Mouse (Mus musculus): ENCODE measurements around the gene Mcmbp. TPM values are rescaled to one million over a fixed set of nuclear protein-coding genes. Genes with fewer than 3 reads are reported as not detected.

Gene Mcmbp
- total and polyA plus RNA-seq, 3 experiments: 44.6 to 91.1 TPM; not detected in 1

GRCm38 (mm10) chr7:128744684-128745485 is 4.6 kb upstream of the Mcmbp start, which contains the start of gene Sec23ip (continued):
- peak; percentile 62; the same call in 1 of the 2 replicates for TF ChIP-seq MYC (IDR thresholded peaks at IDR 0.05; ENCODE audit: low read depth, low read length)
- no peak for TF ChIP-seq BHLHE40 (IDR thresholded peaks at IDR 0.05; ENCODE audit: borderline replicate concordance, low read depth, low read length)
- TF ChIP-seq POLR2A (IDR thresholded peaks at IDR 0.05; ENCODE audit: control insufficient read depth in 1 of 2, insufficient read depth in 1 of 2, low read depth in 1 of 2, low read length in 2 of 2, poor library complexity in 1 of 2): peak; percentile 93 to 99
- TF ChIP-seq NELFE (IDR thresholded peaks at IDR 0.05; ENCODE audit: low read depth, low read length): peak; percentile 100
- TF ChIP-seq CHD2 (IDR thresholded peaks at IDR 0.05; ENCODE audit: low read length): peak; percentile 100
- TF ChIP-seq KAT2A (conservative IDR thresholded peaks at IDR 0.05; ENCODE audit: low read depth, low read length): peak; percentile 95
- no peak for TF ChIP-seq E2F4 (IDR thresholded peaks at IDR 0.05; ENCODE audit: borderline replicate concordance, low read depth, low read length)
- TF ChIP-seq CHD1 (IDR thresholded peaks at IDR 0.05; ENCODE audit: low read depth, low read length): no peak
- TF ChIP-seq CTCF (IDR thresholded peaks at IDR 0.05 in 2 of 3, conservative IDR thresholded peaks at IDR 0.05 in 1 of 3; ENCODE audit: control insufficient read depth in 1 of 3, insufficient read depth in 1 of 3, low read depth in 2 of 3, low read length in 3 of 3, poor library complexity in 1 of 3, severe bottlenecking in 1 of 3): no peak
- no peak for TF ChIP-seq POLR2AphosphoS5 (IDR thresholded peaks at IDR 0.05; ENCODE audit: borderline replicate concordance, low read depth, low read length)
- TF ChIP-seq MAX (IDR thresholded peaks at IDR 0.05; ENCODE audit: low read length): peak; percentile 95
- no peak for TF ChIP-seq ZKSCAN1 (IDR thresholded peaks at IDR 0.05; ENCODE audit: low read depth, low read length)
- TF ChIP-seq MEF2A (IDR thresholded peaks at IDR 0.05; ENCODE audit: extremely low read depth, insufficient replicate concordance, low read depth, low read length, poor library complexity, severe bottlenecking): no peak
- TF ChIP-seq TBP (IDR thresholded peaks at IDR 0.05; ENCODE audit: low read depth, low read length): peak; percentile 90
- TF ChIP-seq SIN3A (IDR thresholded peaks at IDR 0.05; ENCODE audit: low read length): peak; percentile 97
- peak; percentile 93 for TF ChIP-seq RCOR1 (IDR thresholded peaks at IDR 0.05; ENCODE audit: low read depth, low read length)
- TF ChIP-seq GATA1 (IDR thresholded peaks at IDR 0.05; ENCODE audit: low read depth, low read length): no peak
- TF ChIP-seq POLR2AphosphoS2 (IDR thresholded peaks at IDR 0.05; ENCODE audit: low read length): peak; percentile 98
- peak; percentile 100 for TF ChIP-seq USF1 (IDR thresholded peaks at IDR 0.05; ENCODE audit: low read depth, low read length)
- TF ChIP-seq NRF1 (IDR thresholded peaks at IDR 0.05; ENCODE audit: insufficient read depth, low read depth, low read length, poor library complexity, severe bottlenecking): peak; percentile 96
- peak; percentile 99 for TF ChIP-seq HCFC1 (IDR thresholded peaks at IDR 0.05; ENCODE audit: low read depth, low read length)
- no peak for TF ChIP-seq UBTF (IDR thresholded peaks at IDR 0.05; ENCODE audit: borderline replicate concordance, insufficient read depth, low read depth, low read length)

- peaks cover 52% of the 10 kb centered on the region for H3K79me2 ChIP-seq (ENCODE audit: control insufficient read depth, insufficient read depth, low read length, poor library complexity)
- peak; percentile 72 for DNase-seq (ENCODE audit: low read depth, low spot score)
- no peaks in the 10 kb centered on the region for H3K9me3 ChIP-seq (replicated peaks; ENCODE audit: insufficient read depth, low read length)
- 0 out of 2 replicates have a peak, but pooled peaks have one; percentile 29 for TF ChIP-seq MAX (IDR thresholded peaks at IDR 0.05; ENCODE audit: low read length)
- TF ChIP-seq NELFE (IDR thresholded peaks at IDR 0.05; ENCODE audit: low read depth, low read length): no peak
- TF ChIP-seq MYB (IDR thresholded peaks at IDR 0.05; ENCODE audit: low read depth, low read length): no peak
- no peak for TF ChIP-seq ZNF384 (IDR thresholded peaks at IDR 0.05; ENCODE audit: low read depth, low read length)
- peak; percentile 48; the same call in 1 of the 2 replicates for TF ChIP-seq TCF12 (IDR thresholded peaks at IDR 0.05; ENCODE audit: low read depth, low read length)
- no peak for TF ChIP-seq MAFK (IDR thresholded peaks at IDR 0.05; ENCODE audit: borderline replicate concordance, low read depth, low read length)
- TF ChIP-seq EP300 (IDR thresholded peaks at IDR 0.05; ENCODE audit: low read depth in 1 of 2, low read length in 2 of 2): peak; percentile 59 to 68
- TF ChIP-seq TAL1 (IDR thresholded peaks at IDR 0.05; ENCODE audit: low read length): peak; percentile 47
- TF ChIP-seq JUND (IDR thresholded peaks at IDR 0.05; ENCODE audit: low read depth, low read length): 0 out of 2 replicates have a peak, but pooled peaks have one; percentile 58
- TF ChIP-seq E2F4 (IDR thresholded peaks at IDR 0.05; ENCODE audit: borderline replicate concordance, low read depth, low read length): no peak
- TF ChIP-seq KAT2A (conservative IDR thresholded peaks at IDR 0.05; ENCODE audit: low read depth, low read length): no peak
- TF ChIP-seq RCOR1 (IDR thresholded peaks at IDR 0.05; ENCODE audit: low read depth, low read length): peak; percentile 44; the same call in 1 of the 2 replicates
- TF ChIP-seq GATA1 (IDR thresholded peaks at IDR 0.05; ENCODE audit: low read depth, low read length): peak; percentile 62
- no peak for TF ChIP-seq POLR2AphosphoS5 (IDR thresholded peaks at IDR 0.05; ENCODE audit: borderline replicate concordance, low read depth, low read length)
- TF ChIP-seq CTCF (IDR thresholded peaks at IDR 0.05 in 2 of 3, conservative IDR thresholded peaks at IDR 0.05 in 1 of 3; ENCODE audit: control insufficient read depth in 1 of 3, insufficient read depth in 1 of 3, low read depth in 2 of 3, low read length in 3 of 3, poor library complexity in 1 of 3, severe bottlenecking in 1 of 3): no peak
- H3K27me3 ChIP-seq (ENCODE audit: control insufficient read depth in 1 of 2, insufficient read depth in 2 of 2, low read length in 2 of 2): no peaks in the 10 kb centered on the region
- peaks cover 9 to 39% of the 10 kb centered on the region in 2 experiments for H3K4me1 ChIP-seq (ENCODE audit: control insufficient read depth in 1 of 2, insufficient read depth in 2 of 2, low read length in 2 of 2)
- peak overlapping the region; percentile 34 to 72 for H3K4me3 ChIP-seq (ENCODE audit: control insufficient read depth in 1 of 2, insufficient read depth in 1 of 2, low read depth in 2 of 2, low read length in 2 of 2)
- H3K36me3 ChIP-seq (ENCODE audit: control insufficient read depth in 1 of 2, insufficient read depth in 2 of 2, low read length in 2 of 2): peaks cover 0 to 41% of the 10 kb centered on the region in 2 experiments; a peak in 2 of 4 replicates
- H3K9ac ChIP-seq (ENCODE audit: control insufficient read depth, low read depth, low read length, poor library complexity, severe bottlenecking): peak overlapping the region; percentile 52
- H3K27ac ChIP-seq (ENCODE audit: control insufficient read depth, low read depth, low read length): peak overlapping the region; percentile 76
Observed at GRCm38 (mm10) chr7:128743898-128744297, 3.6 kb upstream of the Mcmbp start.
